Mouse (Mus musculus) ES-E14 (cell line): Measurements from ENCODE around the gene Nkd2. TPM values are rescaled to one million over a fixed set of nuclear protein-coding genes. Genes with fewer than 3 reads are reported as not detected.

Experiments used
- DNase-seq: peaks from one replicate; pipeline ENCODE4 v3.0.0-alpha.2; 2013; ENCODE audit warnings: low read depth, low spot score
- H3K27ac ChIP-seq: 2 replicates; pipeline ENCODE4 v1.5.1; 2012; ENCODE audit warnings: low read depth, mild to moderate bottlenecking, low read length, moderate library complexity, mixed read lengths; ENCODE audit not compliant: poor library complexity, insufficient read depth, severe bottlenecking
- H3K36me3 ChIP-seq: 2 replicates; pipeline ENCODE4 v1.6.1; 2012; ENCODE audit warnings: mild to moderate bottlenecking, low read length, moderate library complexity, mixed read lengths; ENCODE audit not compliant: control insufficient read depth, poor library complexity, insufficient read depth, severe bottlenecking
- H3K4me1 ChIP-seq, 2 experiments: fragments of 150-350 bp in 1 of 2; sonication (generic) in 1 of 2; 2 replicates each; pipeline ENCODE4 v1.6.1; 2012; ENCODE audit warnings: low read length in 2 of 2, mild to moderate bottlenecking in 1 of 2, mixed read lengths in 1 of 2; ENCODE audit not compliant: control insufficient read depth in 2 of 2, insufficient read depth in 2 of 2, poor library complexity in 1 of 2
- H3K4me3 ChIP-seq, 2 experiments: fragments of 150-350 bp in 1 of 2; sonication (generic) in 1 of 2; 2 replicates each; pipeline ENCODE4 v1.5.1; 2012; ENCODE audit warnings: low read length in 2 of 2, low read depth in 1 of 2, mild to moderate bottlenecking in 1 of 2, mixed read lengths in 1 of 2; ENCODE audit not compliant: insufficient read depth in 1 of 2, poor library complexity in 1 of 2, severe bottlenecking in 1 of 2
- H3K9ac ChIP-seq: 2 replicates; pipeline ENCODE4 v1.6.1; 2012; ENCODE audit warnings: low read depth, mild to moderate bottlenecking, low read length, mixed read lengths; ENCODE audit not compliant: poor library complexity, insufficient read depth, severe bottlenecking
- H3K9me3 ChIP-seq: fragments of 150-350 bp; sonication (generic); 2 replicates; pipeline ENCODE4 v1.6.1; 2012; ENCODE audit warnings: low read depth, mild to moderate bottlenecking, low read length; ENCODE audit not compliant: control insufficient read depth, insufficient read depth
- CHD2 ChIP-seq: IDR thresholded peaks from 2 replicates; pipeline ENCODE4 v1.6.1; 2014; ENCODE audit warnings: mild to moderate bottlenecking, low read depth, low read length, inconsistent platforms
- HCFC1 ChIP-seq: IDR thresholded peaks from 2 replicates; pipeline ENCODE4 v1.6.1; 2012; ENCODE audit warnings: low read length, inconsistent platforms, borderline replicate concordance; ENCODE audit not compliant: insufficient read depth
- MAFK ChIP-seq: IDR thresholded peaks from 2 replicates; pipeline ENCODE4 v1.6.1; 2014; ENCODE audit warnings: mild to moderate bottlenecking, low read depth, low read length, inconsistent platforms; ENCODE audit not compliant: insufficient read depth
- ZC3H11A ChIP-seq: IDR thresholded peaks from 2 replicates; pipeline ENCODE4 v1.6.1; 2012; ENCODE audit warnings: low read depth, mild to moderate bottlenecking, inconsistent platforms, low read length, borderline replicate concordance
- ZNF384 ChIP-seq: IDR thresholded peaks from 2 replicates; pipeline ENCODE4 v1.6.1; 2012; ENCODE audit warnings: low read depth, low read length, inconsistent platforms
- in situ Hi-C, 2 experiments: fragments of 600-800 bp; cut with MboI; formaldehyde crosslinking; loops; one replicate each; pipeline ENCODE4 v1.15.1; 2025; ENCODE audit warnings: low sequenced_read_pairs in 2 of 2, inconsistent platforms in 1 of 2; ENCODE audit not compliant: unreplicated experiment in 2 of 2
- total RNA-seq: library from RNA; depleted of rRNA; stranded (reverse); fragments of 300-350 nt; gene quantifications from 2 replicates; pipeline ENCODE4 v1.2.3, GENCODE M21; 2012

Nkd2 gene
- total RNA-seq, 1 experiment: 1.8 TPM

- Histone ChIP-seq H3K4me3 (no peak overlapping the region), H3K27ac (no peak overlapping the region), H3K4me1 (no peaks in the 10 kb centered on the region), H3K9ac (no peak overlapping the region), H3K36me3 (peaks cover 39% of the 10 kb centered on the region), H3K9me3 (no peaks in the 10 kb centered on the region)
- in situ Hi-C loops: no loop called here
- TF ChIP-seq HCFC1: no peak
- TF ChIP-seq MAFK: no peak
- no peak for DNase-seq
These were observed 31.1 kb downstream of the Nkd2 start for GRCm38 (mm10) chr13:73816338-73816737.

- H3K4me1 ChIP-seq: no peaks in the 10 kb centered on the region
- H3K4me3 ChIP-seq: no peak overlapping the region
- H3K9me3 ChIP-seq: no peaks in the 10 kb centered on the region
- TF ChIP-seq ZNF384 (no peak), HCFC1 (no peak), CHD2 (no peak), ZC3H11A (no peak), MAFK (no peak)
- no peak overlapping the region for H3K9ac ChIP-seq
- in situ Hi-C loops: no loop called here
- no peak overlapping the region for H3K27ac ChIP-seq
- DNase-seq: no peak
- H3K36me3 ChIP-seq: peaks cover 55% of the 10 kb centered on the region
These were observed 33.2 kb downstream of the Nkd2 start for GRCm38 (mm10) chr13:73814181-73814580.

- Histone ChIP-seq H3K4me3 (no peak overlapping the region), H3K4me1 (no peaks in the 10 kb centered on the region), H3K9me3 (no peaks in the 10 kb centered on the region), H3K27ac (no peak overlapping the region), H3K36me3 (peaks cover 63% of the 10 kb centered on the region), H3K9ac (no peak overlapping the region)
- TF ChIP-seq MAFK: no peak
- TF ChIP-seq ZNF384: no peak
- no peak for TF ChIP-seq HCFC1
- no peak for TF ChIP-seq ZC3H11A
- no peak for TF ChIP-seq CHD2
- in situ Hi-C loops: no loop called here
- DNase-seq: no peak
These were observed 34.5 kb downstream of the Nkd2 start for GRCm38 (mm10) chr13:73812936-73813335.

GRCm38 (mm10) chr13:73804914-73805313 lies 42.5 kb downstream of the Nkd2 start:
- in situ Hi-C loops: no loop called here
- Histone ChIP-seq H3K9ac (no peak overlapping the region), H3K27ac (no peak overlapping the region), H3K36me3 (peaks cover 74% of the 10 kb centered on the region), H3K4me3 (no peak overlapping the region), H3K4me1 (no peaks in the 10 kb centered on the region), H3K9me3 (no peaks in the 10 kb centered on the region)
- TF ChIP-seq ZC3H11A: no peak
- no peak for TF ChIP-seq ZNF384
- TF ChIP-seq MAFK: no peak
- TF ChIP-seq HCFC1: no peak
- TF ChIP-seq CHD2: no peak
- DNase-seq: no peak

- no peak overlapping the region for H3K9ac ChIP-seq
- H3K4me3 ChIP-seq: no peak overlapping the region
- no peak for DNase-seq
- peaks cover 73% of the 10 kb centered on the region for H3K36me3 ChIP-seq
- H3K4me1 ChIP-seq: no peaks in the 10 kb centered on the region
- TF ChIP-seq CHD2 (no peak), ZC3H11A (no peak), MAFK (no peak), HCFC1 (no peak), ZNF384 (no peak)
- no peak overlapping the region for H3K27ac ChIP-seq
- in situ Hi-C loops: no loop called here
- H3K9me3 ChIP-seq: no peaks in the 10 kb centered on the region
These were observed 43.8 kb downstream of the Nkd2 start for GRCm38 (mm10) chr13:73803450-73804178.
